26 mouse cellular contexts compared by ENCODE assay signal in the genomic region with DNA sequence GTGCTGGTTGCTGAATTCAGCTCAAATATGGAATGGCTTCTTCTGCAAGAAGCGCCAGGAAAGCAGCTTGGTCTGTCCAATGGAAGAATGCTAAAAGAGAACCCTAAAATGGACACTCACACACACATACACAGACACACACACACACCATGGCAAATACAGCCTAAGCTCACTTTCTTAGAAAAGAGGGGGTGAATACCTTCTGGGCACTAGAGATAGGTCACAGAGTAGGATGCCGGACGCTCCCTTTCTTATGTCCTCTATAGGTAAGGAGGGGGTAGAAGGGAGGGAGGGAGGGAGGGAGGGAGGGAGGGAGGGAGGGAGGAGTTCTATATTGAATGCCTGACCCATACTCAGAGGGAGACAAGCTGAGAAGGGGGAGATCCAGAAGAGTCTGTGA. TPM values are rescaled to one million over a fixed set of nuclear protein-coding genes. Genes with fewer than 3 reads are reported as not detected.
DNase-seq lines count a peak whose midpoint lies in the region; ATAC-seq lines count a peak whose summit lies in the region.
"Had no signal": no experiment of that assay in that cellular context is flagged by ENCODE, and none has a peak within 500 bp of the region (broad histone marks: within the 10 kb centered on the region; RNA-seq: fewer than 3 reads in every experiment).

No protein-coding gene starts in this region.

- peak overlapping the region; percentile 34 for H3K9ac ChIP-seq in liver, embryonic 12.5 days
- peak overlapping the region; percentile 25; the same call in 1 of the 2 replicates for H3K9ac ChIP-seq in liver, embryonic 15.5 days
- H3K9ac ChIP-seq in heart, embryonic 11.5 days (ENCODE audit: low read depth, low read length): no peak overlapping the region
- H3K9ac ChIP-seq in midbrain, embryonic 11.5 days (ENCODE audit: low read length): no peak overlapping the region
- H3K9ac ChIP-seq: embryonic facial prominence, embryonic 13.5 days; forebrain, embryonic 12.5 days; forebrain, embryonic 15.5 days; heart, embryonic 13.5 days; hindbrain, embryonic 12.5 days; hindbrain, embryonic 15.5 days had no signal

- peak overlapping the region; percentile 42 for H3K4me2 ChIP-seq in liver, embryonic 12.5 days
- peak overlapping the region; percentile 38; the same call in 1 of the 2 replicates for H3K4me2 ChIP-seq in liver, embryonic 15.5 days
- no peak overlapping the region for H3K4me2 ChIP-seq in heart, embryonic 11.5 days
- no peak overlapping the region for H3K4me2 ChIP-seq in midbrain, embryonic 11.5 days
- H3K4me2 ChIP-seq: embryonic facial prominence, embryonic 13.5 days; forebrain, embryonic 12.5 days; forebrain, embryonic 15.5 days; heart, embryonic 13.5 days; hindbrain, embryonic 12.5 days; hindbrain, embryonic 15.5 days had no signal

- H3K9me3 ChIP-seq in liver, embryonic 12.5 days (replicated peaks): no peaks in the 10 kb centered on the region
- no peaks in the 10 kb centered on the region for H3K9me3 ChIP-seq in liver, embryonic 15.5 days (replicated peaks)
- H3K9me3 ChIP-seq in heart, embryonic 11.5 days (replicated peaks; ENCODE audit: control insufficient read depth, low read length): no peaks in the 10 kb centered on the region
- H3K9me3 ChIP-seq in midbrain, embryonic 11.5 days (ENCODE audit: control insufficient read depth, low read length): no peaks in the 10 kb centered on the region
- H3K9me3 ChIP-seq: embryonic facial prominence, embryonic 10.5 days; embryonic facial prominence, embryonic 13.5 days; forebrain, embryonic 12.5 days; forebrain, embryonic 15.5 days; heart, embryonic 13.5 days; hindbrain, embryonic 12.5 days; hindbrain, embryonic 15.5 days had no signal

- peaks cover 1% of the 10 kb centered on the region; the same call in 1 of the 2 replicates for H3K36me3 ChIP-seq in liver, embryonic 12.5 days
- H3K36me3 ChIP-seq in liver, embryonic 15.5 days (replicated peaks): no peaks in the 10 kb centered on the region
- H3K36me3 ChIP-seq in heart, embryonic 11.5 days (ENCODE audit: control insufficient read depth, insufficient read depth, low read length): no peaks in the 10 kb centered on the region
- H3K36me3 ChIP-seq in midbrain, embryonic 11.5 days (ENCODE audit: control insufficient read depth, insufficient read depth, low read length): no peaks in the 10 kb centered on the region
- H3K36me3 ChIP-seq: embryonic facial prominence, embryonic 10.5 days; embryonic facial prominence, embryonic 13.5 days; forebrain, embryonic 12.5 days; forebrain, embryonic 15.5 days; heart, embryonic 13.5 days; hindbrain, embryonic 12.5 days; hindbrain, embryonic 15.5 days had no signal

- H3K27ac ChIP-seq in liver, embryonic 12.5 days: peak overlapping the region; percentile 84
- peak overlapping the region; percentile 74 for H3K27ac ChIP-seq in liver, embryonic 15.5 days (replicated peaks)
- no peak overlapping the region; the same call in 1 of the 2 replicates for H3K27ac ChIP-seq in heart, embryonic 11.5 days (ENCODE audit: low read depth, low read length)
- no peak overlapping the region for H3K27ac ChIP-seq in midbrain, embryonic 11.5 days (ENCODE audit: low read depth, low read length)
- H3K27ac ChIP-seq: embryonic facial prominence, embryonic 10.5 days; embryonic facial prominence, embryonic 13.5 days; forebrain, embryonic 12.5 days; forebrain, embryonic 15.5 days; heart, embryonic 13.5 days; hindbrain, embryonic 12.5 days; hindbrain, embryonic 15.5 days had no signal

- DNase-seq in liver: peak; percentile 39
- DNase-seq in midbrain, embryonic 11.5 days (ENCODE audit: low spot score, missing footprints): no peak
- no peak for DNase-seq in left cerebral cortex, adult 9 months (ENCODE audit: low spot score in 2 of 2)
- DNase-seq: adrenal gland, adult 8-10 months; adrenal gland, postnatal 36 days; cerebellum, adult 18-20 months; cerebellum, adult 9-10 months; cerebellum, postnatal 14 days; gastrocnemius, postnatal 25 days; heart, adult 18-20 months; heart, postnatal 14 days; heart, postnatal 4 days had no signal

- ATAC-seq in liver, embryonic 12.5 days: peak; percentile 57
- no peak for ATAC-seq in liver, embryonic 15.5 days (ENCODE audit: insufficient read depth)
- ATAC-seq in heart, embryonic 11.5 days (replicated peaks; ENCODE audit: insufficient number of reproducible peaks, low FRiP score, low TSS enrichment): no peak
- ATAC-seq in midbrain, embryonic 11.5 days (ENCODE audit: low FRiP score): no peak
- ATAC-seq: activated CD4-positive, CD25-positive, alpha-beta regulatory T cell, adult 4 months; CD4-positive, CD25-positive, alpha-beta regulatory T cell, adult 4 months; forebrain, embryonic 15.5 days had no signal

- H3K4me1 ChIP-seq in liver, embryonic 12.5 days: peaks cover 82% of the 10 kb centered on the region
- peaks cover 68% of the 10 kb centered on the region for H3K4me1 ChIP-seq in liver, embryonic 15.5 days (replicated peaks)
- H3K4me1 ChIP-seq in heart, embryonic 11.5 days (ENCODE audit: control insufficient read depth, insufficient read depth, low read length): peaks cover 10% of the 10 kb centered on the region; the same call in 1 of the 2 replicates
- peaks cover 10% of the 10 kb centered on the region for H3K4me1 ChIP-seq in midbrain, embryonic 11.5 days (ENCODE audit: control insufficient read depth, insufficient read depth, low read length)

- 46% methylated on average over 3 of the region's 3 CpGs for WGBS in liver, embryonic 12.5 days (ENCODE audit: insufficient replicate concordance)
- 27% methylated on average over 3 of the region's 3 CpGs for WGBS in liver, embryonic 15.5 days (ENCODE audit: insufficient replicate concordance)
- whole genome bisulfite sequencing in heart, embryonic 11.5 days (ENCODE audit: insufficient replicate concordance): 76% methylated on average over 3 of the region's 3 CpGs
- WGBS in midbrain, embryonic 11.5 days: 73% methylated on average over 3 of the region's 3 CpGs

- H3K4me3 ChIP-seq in liver, embryonic 12.5 days: no peak overlapping the region
- H3K4me3 ChIP-seq in liver, embryonic 15.5 days (replicated peaks): no peak overlapping the region
- no peak overlapping the region for H3K4me3 ChIP-seq in heart, embryonic 11.5 days (ENCODE audit: low read depth, low read length)
- no peak overlapping the region for H3K4me3 ChIP-seq in midbrain, embryonic 11.5 days (ENCODE audit: low read depth, low read length)
- H3K4me3 ChIP-seq: embryonic facial prominence, embryonic 10.5 days; embryonic facial prominence, embryonic 13.5 days; forebrain, embryonic 12.5 days; forebrain, embryonic 15.5 days; heart, embryonic 13.5 days; hindbrain, embryonic 12.5 days; hindbrain, embryonic 15.5 days had no signal

- H3K27me3 ChIP-seq in liver, embryonic 12.5 days (replicated peaks): no peaks in the 10 kb centered on the region
- H3K27me3 ChIP-seq in liver, embryonic 15.5 days: peaks cover 13% of the 10 kb centered on the region; the same call in 1 of the 2 replicates
- no peaks in the 10 kb centered on the region for H3K27me3 ChIP-seq in heart, embryonic 11.5 days (ENCODE audit: control insufficient read depth, insufficient read depth, low read length)
- H3K27me3 ChIP-seq in midbrain, embryonic 11.5 days (ENCODE audit: control insufficient read depth, insufficient read depth, low read length): no peaks in the 10 kb centered on the region
- H3K27me3 ChIP-seq: forebrain, embryonic 15.5 days; heart, embryonic 13.5 days; hindbrain, embryonic 15.5 days had no signal

RNA-seq across cellular contexts. Expression of a gene that starts 2.8 kb away (rescaled TPM):
- 38.3 and 39.8 TPM in 2 replicates for polyA plus RNA-seq in liver, embryonic 12.5 days (2016; fragmentation: Nextera tagmentation; extraction: Ambion mirVana)
- polyA plus RNA-seq in liver, embryonic 15.5 days (2015; fragmentation: Nextera tagmentation; extraction: Ambion mirVana): 14.1 and 14.7 TPM in 2 replicates
- 31.0 and 36.2 TPM in 2 replicates for polyA plus RNA-seq in heart, embryonic 11.5 days (2014; fragmentation: Nextera tagmentation; extraction: Ambion mirVana)
- polyA plus RNA-seq in midbrain, embryonic 11.5 days (2014; fragmentation: Nextera tagmentation; extraction: Ambion mirVana): 10.4 and 12.2 TPM in 2 replicates
- polyA plus RNA-seq: CD4-positive, CD25-positive, alpha-beta regulatory T cell, adult 4 months had no signal

RNA-seq across cellular contexts. Expression of a gene that starts 9.2 kb away (rescaled TPM):
- 33.0 and 34.9 TPM in 2 replicates for polyA plus RNA-seq in liver, embryonic 12.5 days (2016; fragmentation: Nextera tagmentation; extraction: Ambion mirVana)
- 26.6 and 27.2 TPM in 2 replicates for polyA plus RNA-seq in liver, embryonic 15.5 days (2015; fragmentation: Nextera tagmentation; extraction: Ambion mirVana)
- polyA plus RNA-seq in heart, embryonic 11.5 days (2014; fragmentation: Nextera tagmentation; extraction: Ambion mirVana): 1.5 TPM in 1 of 2 replicates, not detected in the other
- polyA plus RNA-seq in midbrain, embryonic 11.5 days (2014; fragmentation: Nextera tagmentation; extraction: Ambion mirVana): not detected in 2 replicates
- polyA plus RNA-seq: activated CD4-positive, CD25-positive, alpha-beta regulatory T cell, adult 4 months; CD4-positive, CD25-positive, alpha-beta regulatory T cell, adult 4 months; embryonic facial prominence, embryonic 10.5 days; embryonic facial prominence, embryonic 13.5 days; forebrain, embryonic 12.5 days; forebrain, embryonic 15.5 days; gonadal fat pad, adult 2 months; hindbrain, embryonic 12.5 days; hindbrain, embryonic 15.5 days had no signal

RNA-seq across cellular contexts. Expression of a gene that starts 13.3 kb away (rescaled TPM):
- 11.5 and 12.4 TPM in 2 replicates for polyA plus RNA-seq in liver, embryonic 12.5 days (2016; fragmentation: Nextera tagmentation; extraction: Ambion mirVana)
- 10.2 and 11.1 TPM in 2 replicates for polyA plus RNA-seq in liver, embryonic 15.5 days (2015; fragmentation: Nextera tagmentation; extraction: Ambion mirVana)
- 15.2 and 16.4 TPM in 2 replicates for polyA plus RNA-seq in heart, embryonic 11.5 days (2014; fragmentation: Nextera tagmentation; extraction: Ambion mirVana)
- polyA plus RNA-seq in midbrain, embryonic 11.5 days (2014; fragmentation: Nextera tagmentation; extraction: Ambion mirVana): 13.1 and 16.8 TPM in 2 replicates
- polyA plus RNA-seq: activated CD4-positive, CD25-positive, alpha-beta regulatory T cell, adult 4 months; CD4-positive, CD25-positive, alpha-beta regulatory T cell, adult 4 months; erythroblast, embryonic 14.5 days had no signal

RNA-seq across cellular contexts. Expression of a gene that starts 24.3 kb away (rescaled TPM):
- polyA plus RNA-seq in liver, embryonic 12.5 days (2016; fragmentation: Nextera tagmentation; extraction: Ambion mirVana): 22.5 and 23.4 TPM in 2 replicates
- polyA plus RNA-seq in liver, embryonic 15.5 days (2015; fragmentation: Nextera tagmentation; extraction: Ambion mirVana): 7.3 and 9.7 TPM in 2 replicates
- 21.1 and 29.0 TPM in 2 replicates for polyA plus RNA-seq in heart, embryonic 11.5 days (2014; fragmentation: Nextera tagmentation; extraction: Ambion mirVana)
- 25.6 and 29.0 TPM in 2 replicates for polyA plus RNA-seq in midbrain, embryonic 11.5 days (2014; fragmentation: Nextera tagmentation; extraction: Ambion mirVana)

RNA-seq across cellular contexts. Expression of a gene that starts 28.4 kb away (rescaled TPM):
- 110 TPM in 2 replicates for polyA plus RNA-seq in liver, embryonic 12.5 days (2016; fragmentation: Nextera tagmentation; extraction: Ambion mirVana)
- polyA plus RNA-seq in liver, embryonic 15.5 days (2015; fragmentation: Nextera tagmentation; extraction: Ambion mirVana): 62.4 and 63.8 TPM in 2 replicates
- polyA plus RNA-seq in heart, embryonic 11.5 days (2014; fragmentation: Nextera tagmentation; extraction: Ambion mirVana): 103 and 107 TPM in 2 replicates
- polyA plus RNA-seq in midbrain, embryonic 11.5 days (2014; fragmentation: Nextera tagmentation; extraction: Ambion mirVana): 144 and 147 TPM in 2 replicates

Comparison
In these comparisons a context has a peak if more than half of its experiments do, and no peak if none do; other contexts are left out.
1. H3K27ac ChIP-seq: peak in liver, embryonic 12.5 days (single experiment) and liver, embryonic 15.5 days (single experiment); none in heart, embryonic 11.5 days (single experiment) and midbrain, embryonic 11.5 days (single experiment).
2. H3K4me2 ChIP-seq: peak in liver, embryonic 12.5 days (single experiment) and liver, embryonic 15.5 days (single experiment); none in heart, embryonic 11.5 days (single experiment) and midbrain, embryonic 11.5 days (single experiment).
3. H3K9ac ChIP-seq: peak in liver, embryonic 12.5 days (single experiment) and liver, embryonic 15.5 days (single experiment); none in heart, embryonic 11.5 days (single experiment) and midbrain, embryonic 11.5 days (single experiment).
4. RNA of a gene that starts 9.2 kb away (polyA plus RNA-seq): 33.0 to 34.9 TPM in liver, embryonic 12.5 days and 26.6 to 27.2 TPM in liver, embryonic 15.5 days; 1.5 TPM in heart, embryonic 11.5 days and not detected in midbrain, embryonic 11.5 days; every median in the first group is over 10 times any median in the second.